ENCODE assay signal across 17 mouse cellular contexts in genomic region chr10:60170326-60171089, GRCm38 (mm10). TPM values are rescaled to one million over a fixed set of nuclear protein-coding genes. Genes with fewer than 3 reads are reported as not detected.
DNase-seq lines count a peak whose midpoint lies in the region; ATAC-seq and TF ChIP-seq lines count a peak whose summit lies in the region.
"Had no signal": no experiment of that assay in that cellular context is flagged by ENCODE, and none has a peak within 500 bp of the region (broad histone marks: within the 10 kb centered on the region; RNA-seq: fewer than 3 reads in every experiment).

No protein-coding gene starts in this region.

- no peak overlapping the region for H3K4me2 ChIP-seq in liver, postnatal 0 days (ENCODE audit: low read depth, low read length)
- H3K4me2 ChIP-seq: hindbrain, embryonic 12.5 days; limb, embryonic 13.5 days; liver, embryonic 15.5 days; neural tube, embryonic 12.5 days had no signal

- no peaks in the 10 kb centered on the region for H3K4me1 ChIP-seq in liver, postnatal 0 days (ENCODE audit: insufficient read depth)
- H3K4me1 ChIP-seq: hindbrain, embryonic 12.5 days; limb, embryonic 13.5 days; liver, embryonic 15.5 days; neural tube, embryonic 12.5 days had no signal

- H3K4me3 ChIP-seq in liver, postnatal 0 days (ENCODE audit: low read depth, low read length): no peak overlapping the region
- H3K4me3 ChIP-seq: hindbrain, embryonic 12.5 days; limb, embryonic 13.5 days; liver, embryonic 15.5 days; neural tube, embryonic 12.5 days had no signal

- no peak for TF ChIP-seq CTCF in liver, postnatal 0 days (IDR thresholded peaks at IDR 0.05; ENCODE audit: low read depth)

- H3K9ac ChIP-seq in liver, postnatal 0 days (replicated peaks): no peak overlapping the region
- H3K9ac ChIP-seq: hindbrain, embryonic 12.5 days; limb, embryonic 13.5 days; liver, embryonic 15.5 days; neural tube, embryonic 12.5 days had no signal

- no peaks in the 10 kb centered on the region for H3K36me3 ChIP-seq in liver, postnatal 0 days (replicated peaks; ENCODE audit: insufficient read depth, low read length)
- H3K36me3 ChIP-seq: hindbrain, embryonic 12.5 days; limb, embryonic 13.5 days; liver, embryonic 15.5 days; neural tube, embryonic 12.5 days had no signal

- WGBS in liver, postnatal 0 days (ENCODE audit: insufficient replicate concordance): 73% methylated on average over 10 of the region's 10 CpGs

- H3K9me3 ChIP-seq in liver, postnatal 0 days (ENCODE audit: low read length): no peaks in the 10 kb centered on the region
- H3K9me3 ChIP-seq: hindbrain, embryonic 12.5 days; limb, embryonic 13.5 days; liver, embryonic 15.5 days; neural tube, embryonic 12.5 days had no signal

- no peak for TF ChIP-seq EP300 in liver, postnatal 0 days (IDR thresholded peaks at IDR 0.05; ENCODE audit: low read depth)

- H3K27ac ChIP-seq in liver, postnatal 0 days (ENCODE audit: low read depth): peak overlapping the region; percentile 62
- H3K27ac ChIP-seq: hindbrain, embryonic 12.5 days; limb, embryonic 13.5 days; liver, embryonic 15.5 days; neural tube, embryonic 12.5 days had no signal

- ATAC-seq in liver, postnatal 0 days: no peak

- DNase-seq in liver, postnatal 0 days: no peak
- DNase-seq in liver (no peak), A20 (ENCODE audit: low read depth, low spot score) (peak; percentile 72), R1 (ENCODE audit: low read depth, low spot score) (peak; percentile 53)
- DNase-seq in adrenal gland, postnatal 36 days: peak; percentile 80
- no peak for DNase-seq in layer of hippocampus, adult 11-12 months (ENCODE audit: low spot score)
- no peak for DNase-seq in thymus, postnatal 0 days (ENCODE audit: low spot score)
- DNase-seq: cerebellum, adult 9-11 months; gastrocnemius, postnatal 14 days; kidney, postnatal 14 days; lung, postnatal 14 days; right cerebral cortex, adult 18-20 months; thymus, postnatal 4 days had no signal

- no peaks in the 10 kb centered on the region for H3K27me3 ChIP-seq in liver, postnatal 0 days (ENCODE audit: insufficient read depth, low read length)
- H3K27me3 ChIP-seq: hindbrain, embryonic 12.5 days; limb, embryonic 13.5 days; neural tube, embryonic 12.5 days had no signal

RNA-seq across cellular contexts. Expression of gene Chst3, which starts 48.6 kb away (rescaled TPM):
- 0.73 TPM in 2 replicates for polyA plus RNA-seq in liver, postnatal 0 days (2015; fragmentation: Nextera tagmentation; extraction: Ambion mirVana)
- total RNA-seq in adrenal gland, postnatal 36 days (2021): 1 to 10 TPM in 1 of 2 experiments, under 1 TPM in 1; 0.76 to 1.4 TPM
- polyA plus RNA-seq in thymus, postnatal 0 days (2015; fragmentation: Nextera tagmentation; extraction: Ambion mirVana): 0.30 and 0.38 TPM in 2 replicates

Comparison
In these comparisons a context has a peak if more than half of its experiments do, and no peak if none do; other contexts are left out.
1. DNase-seq: peak in A20 (single experiment), R1 (single experiment) and adrenal gland, postnatal 36 days (2 of 2); none in liver, postnatal 0 days (single experiment), liver (single experiment), layer of hippocampus, adult 11-12 months (single experiment) and thymus, postnatal 0 days (single experiment).